Mouse (Mus musculus): ENCODE results near the gene Akr1a1.

GRCm38 (mm10) chr4:116596978-116597881, 54.2 kb downstream of the Akr1a1 start:
- no peak for TF ChIP-seq CTCF (IDR thresholded peaks at IDR 0.05; ENCODE audit: control insufficient read depth, insufficient read depth, insufficient read length)
- TF ChIP-seq CEBPB (IDR thresholded peaks at IDR 0.05; ENCODE audit: low read depth): no peak
- TF ChIP-seq USF1 (IDR thresholded peaks at IDR 0.05; ENCODE audit: low read depth): no peak
- no peak for TF ChIP-seq MAX (IDR thresholded peaks at IDR 0.05)
- TF ChIP-seq MYOD1 (IDR thresholded peaks at IDR 0.05; ENCODE audit: control insufficient read depth, insufficient read length, low read depth): no peak

Data from C2C12 (cell line).